Comparison of ENCODE assay signal across 21 mouse cellular contexts in genomic region chr13:45306177-45306576, GRCm38 (mm10).
DNase-seq lines count a peak whose midpoint lies in the region; ATAC-seq and TF ChIP-seq lines count a peak whose summit lies in the region.
"Had no signal": no experiment of that assay in that cellular context is flagged by ENCODE, and none has a peak within 500 bp of the region (broad histone marks: within the 10 kb centered on the region; RNA-seq: fewer than 3 reads in every experiment).

No protein-coding gene starts in this region.

- H3K27me3 ChIP-seq in limb, embryonic 14.5 days (ENCODE audit: control insufficient read depth, insufficient read depth, low read length), result no peaks in the 10 kb centered on the region
- H3K27me3 ChIP-seq: heart, embryonic 12.5 days; hindbrain, embryonic 12.5 days had no signal

- 45% methylated on average over 5 of the region's 5 CpGs for WGBS in limb, embryonic 14.5 days

- no peaks in the 10 kb centered on the region for H3K4me1 ChIP-seq in limb, embryonic 14.5 days (ENCODE audit: control insufficient read depth, insufficient read depth, low read length)
- H3K4me1 ChIP-seq: heart, embryonic 12.5 days; hindbrain, embryonic 12.5 days had no signal

- no peak overlapping the region for H3K4me2 ChIP-seq in limb, embryonic 14.5 days (replicated peaks; ENCODE audit: low read depth, low read length, severe bottlenecking)
- H3K4me2 ChIP-seq: heart, embryonic 12.5 days; hindbrain, embryonic 12.5 days had no signal

- no peaks in the 10 kb centered on the region for H3K36me3 ChIP-seq in limb, embryonic 14.5 days (ENCODE audit: control insufficient read depth, insufficient read depth, low read length)
- H3K36me3 ChIP-seq: heart, embryonic 12.5 days; hindbrain, embryonic 12.5 days; midbrain, embryonic 10.5 days had no signal

- ATAC-seq in limb, embryonic 14.5 days (ENCODE audit: low FRiP score, low read depth), result no peak
- ATAC-seq: forebrain, embryonic 14.5 days; inflammation-experienced regulatory T-cells, adult 6 months had no signal

- no peak overlapping the region for H3K27ac ChIP-seq in limb, embryonic 14.5 days (replicated peaks; ENCODE audit: low read depth, low read length)
- H3K27ac ChIP-seq: hindbrain, embryonic 12.5 days; midbrain, embryonic 10.5 days had no signal

- peak; percentile 81 for DNase-seq in R1 (ENCODE audit: low read depth, low spot score)
- peak; percentile 18 for DNase-seq in embryo, embryonic 11 days
- peak; percentile 88 for DNase-seq in fat pad, adult 2 months (ENCODE audit: extremely low read depth, low read depth, low spot score)
- DNase-seq in limb, embryonic 14.5 days (ENCODE audit: low spot score), result peak; percentile 73
- no peak for DNase-seq in layer of hippocampus, adult 11-12 months (ENCODE audit: low spot score)
- DNase-seq in lung, postnatal 36 days, result no peak
- no peak for DNase-seq in kidney, adult 8-10 months
- no peak for DNase-seq in gastrocnemius, postnatal 25 days
- DNase-seq: B cell, adult 2 months; cerebellum, adult 18-20 months; heart, postnatal 14 days; kidney, postnatal 36 days; liver; lung, postnatal 4 days; retina, postnatal 1 day; thymus, postnatal 4 days had no signal

- no peak overlapping the region for H3K9ac ChIP-seq in limb, embryonic 14.5 days (ENCODE audit: low read depth, low read length, severe bottlenecking)
- H3K9ac ChIP-seq: heart, embryonic 12.5 days; hindbrain, embryonic 12.5 days had no signal

- 0 out of 2 replicates have a peak, but pooled peaks cover 4% of the 10 kb centered on the region for H3K9me3 ChIP-seq in limb, embryonic 14.5 days (ENCODE audit: control insufficient read depth, low read length)
- H3K9me3 ChIP-seq: heart, embryonic 12.5 days; hindbrain, embryonic 12.5 days; midbrain, embryonic 10.5 days had no signal

- no peak for TF ChIP-seq POLR2A in limb, embryonic 14.5 days (IDR thresholded peaks at IDR 0.05; ENCODE audit: borderline replicate concordance, extremely low read depth, insufficient read depth, insufficient read length)

- H3K4me3 ChIP-seq in limb, embryonic 14.5 days (replicated peaks; ENCODE audit: low read length), result no peak overlapping the region
- H3K4me3 ChIP-seq: heart, embryonic 12.5 days; hindbrain, embryonic 12.5 days; midbrain, embryonic 10.5 days had no signal

Comparison
In these comparisons a context has a peak if more than half of its experiments do, and no peak if none do; other contexts are left out.
1. DNase-seq: peak in R1 (single experiment), embryo, embryonic 11 days (single experiment), fat pad, adult 2 months (single experiment) and limb, embryonic 14.5 days (single experiment); none in layer of hippocampus, adult 11-12 months (single experiment), lung, postnatal 36 days (single experiment), kidney, adult 8-10 months (0 of 2) and gastrocnemius, postnatal 25 days (single experiment).